Mouse (Mus musculus) cerebellum, adult (tissue): Measurements from ENCODE around the gene Rapgef4.

Source experiments
- ATAC-seq: cut with Nextera tagmentation; 2 replicates; pipeline ENCODE4 v1.9.2; 2017; ENCODE audit warnings: mild to moderate bottlenecking, moderate library complexity, mixed read lengths; ENCODE audit not compliant: insufficient number of reproducible peaks, low FRiP score, low TSS enrichment

Rapgef4 gene

GRCm38 (mm10) chr2:72242910-72243675 is 262.1 kb downstream of the Rapgef4 start:
- no peak for ATAC-seq

- ATAC-seq, result no peak
These were observed 264.6 kb downstream of the Rapgef4 start for GRCm38 (mm10) chr2:72245631-72246030.

- ATAC-seq, result no peak
These were observed 265.3 kb downstream of the Rapgef4 start for GRCm38 (mm10) chr2:72246376-72246775.

- ATAC-seq, result no peak
These were observed 266.8 kb downstream of the Rapgef4 start for GRCm38 (mm10) chr2:72247819-72248218.

- no peak for ATAC-seq
These were observed 271.8 kb downstream of the Rapgef4 start for GRCm38 (mm10) chr2:72252510-72253505.

- no peak for ATAC-seq
These were observed 272.8 kb downstream of the Rapgef4 start for GRCm38 (mm10) chr2:72253882-72254281.

- no peak for ATAC-seq
These were observed 274.0 kb downstream of the Rapgef4 start for GRCm38 (mm10) chr2:72254813-72255582.

GRCm38 (mm10) chr2:72260704-72261103 is 279.7 kb downstream of the Rapgef4 start:
- ATAC-seq, result no peak

- ATAC-seq, result no peak
These were observed 281.9 kb downstream of the Rapgef4 start for GRCm38 (mm10) chr2:72262814-72263480.

- no peak for ATAC-seq
These were observed 286.4 kb downstream of the Rapgef4 start for GRCm38 (mm10) chr2:72267390-72267789.

GRCm38 (mm10) chr2:72269651-72270341 is 288.8 kb downstream of the Rapgef4 start:
- no peak for ATAC-seq

GRCm38 (mm10) chr2:72278247-72278873 is 297.3 kb downstream of the Rapgef4 start:
- no peak for ATAC-seq

GRCm38 (mm10) chr2:72280524-72280923 is 299.5 kb downstream of the Rapgef4 start:
- ATAC-seq, result no peak

- no peak for ATAC-seq
These were observed 300.9 kb downstream of the Rapgef4 start for GRCm38 (mm10) chr2:72281971-72282370.

- no peak for ATAC-seq
These were observed 301.7 kb downstream of the Rapgef4 start for GRCm38 (mm10) chr2:72282733-72283132.

GRCm38 (mm10) chr2:72284689-72285088 is 303.6 kb downstream of the Rapgef4 start:
- ATAC-seq, result no peak

GRCm38 (mm10) chr2:72285256-72285887 is 304.3 kb downstream of the Rapgef4 start, which contains the start of gene Map3k20:
Gene Map3k20, plus strand, starts transcription at chr2:72285637.
- peak; percentile 63; the same call in 1 of the 2 replicates for ATAC-seq
